Comparison of ENCODE assay signal across 26 mouse cellular contexts in the genomic region with DNA sequence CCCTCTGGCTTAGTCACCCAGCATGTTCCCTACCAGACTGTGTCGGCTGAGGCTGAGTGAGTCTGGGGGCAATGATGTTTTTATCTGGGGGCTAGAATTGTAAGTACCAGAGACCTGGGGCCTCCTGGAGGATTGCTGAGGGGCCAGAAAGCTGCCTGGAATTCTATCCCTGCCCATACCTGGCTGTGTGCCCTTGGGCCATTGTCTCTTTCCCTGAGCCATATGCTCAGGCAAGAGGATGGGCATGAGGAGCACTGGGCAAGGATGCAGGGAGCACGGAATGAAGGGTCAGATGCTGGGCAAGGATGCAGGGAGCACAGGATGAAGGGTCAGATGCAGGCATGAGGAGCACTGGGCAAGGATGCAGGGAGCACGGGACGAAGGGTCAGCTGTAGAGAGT. TPM values are rescaled to one million over a fixed set of nuclear protein-coding genes. Genes with fewer than 3 reads are reported as not detected.
A peak's percentile ranks its signal among the peaks of the same experiment; 100 is the strongest.
DNase-seq lines count a peak whose midpoint lies in the region; ATAC-seq and TF ChIP-seq lines count a peak whose summit lies in the region.
"Had no signal": no experiment of that assay in that cellular context is flagged by ENCODE, and none has a peak within 500 bp of the region (broad histone marks: within the 10 kb centered on the region; RNA-seq: fewer than 3 reads in every experiment).

No protein-coding gene starts in this region.

- 0 out of 2 replicates have a peak overlapping the region, but pooled peaks have one; percentile 12 for H3K9ac ChIP-seq in forebrain, embryonic 11.5 days (ENCODE audit: low read length)
- no peak overlapping the region; the same call in 1 of the 2 replicates for H3K9ac ChIP-seq in forebrain, embryonic 13.5 days
- no peak overlapping the region for H3K9ac ChIP-seq in intestine, embryonic 15.5 days
- H3K9ac ChIP-seq in intestine, postnatal 0 days (ENCODE audit: low read depth, low read length) = no peak overlapping the region
- H3K9ac ChIP-seq: liver, embryonic 13.5 days; neural tube, embryonic 12.5 days had no signal

- ATAC-seq in forebrain, embryonic 11.5 days (replicated peaks; ENCODE audit: low FRiP score) = no peak
- no peak for ATAC-seq in forebrain, embryonic 13.5 days
- ATAC-seq in intestine, embryonic 15.5 days = no peak
- ATAC-seq in intestine, postnatal 0 days = no peak
- ATAC-seq: activated CD4-positive, CD25-positive, alpha-beta regulatory T cell, adult 4 months; hindbrain, embryonic 16.5 days; intestine, embryonic 16.5 days; midbrain, embryonic 13.5 days had no signal

- H3K27ac ChIP-seq in forebrain, embryonic 11.5 days (ENCODE audit: low read depth, low read length) = no peak overlapping the region
- no peak overlapping the region for H3K27ac ChIP-seq in forebrain, embryonic 13.5 days
- 0 out of 2 replicates have a peak overlapping the region, but pooled peaks have one; percentile 75 for H3K27ac ChIP-seq in intestine, embryonic 15.5 days
- H3K27ac ChIP-seq in intestine, postnatal 0 days (ENCODE audit: low read depth, low read length) = no peak overlapping the region
- H3K27ac ChIP-seq in embryonic facial prominence, embryonic 10.5 days (replicated peaks) = peak overlapping the region; percentile 81; the same call in 1 of the 2 replicates
- no peak overlapping the region for H3K27ac ChIP-seq in gastrocnemius, adult 2 months
- H3K27ac ChIP-seq: layer of hippocampus, adult 2 months; midbrain, embryonic 13.5 days; neural tube, embryonic 12.5 days had no signal

- no peaks in the 10 kb centered on the region for H3K9me3 ChIP-seq in forebrain, embryonic 11.5 days (ENCODE audit: control insufficient read depth, low read length)
- no peaks in the 10 kb centered on the region for H3K9me3 ChIP-seq in forebrain, embryonic 13.5 days (replicated peaks)
- H3K9me3 ChIP-seq in intestine, embryonic 15.5 days = no peaks in the 10 kb centered on the region
- no peaks in the 10 kb centered on the region for H3K9me3 ChIP-seq in intestine, postnatal 0 days (ENCODE audit: control insufficient read depth)
- H3K9me3 ChIP-seq in embryonic facial prominence, embryonic 10.5 days = no peaks in the 10 kb centered on the region
- H3K9me3 ChIP-seq: forebrain, embryonic 10.5 days; limb, embryonic 12.5 days; liver, embryonic 13.5 days; midbrain, embryonic 13.5 days; neural tube, embryonic 12.5 days had no signal

- no peaks in the 10 kb centered on the region for H3K36me3 ChIP-seq in forebrain, embryonic 11.5 days (ENCODE audit: control insufficient read depth, insufficient read depth, low read length)
- H3K36me3 ChIP-seq in forebrain, embryonic 13.5 days (ENCODE audit: poor library complexity, severe bottlenecking) = 0 out of 2 replicates have a peak, but pooled peaks cover 3% of the 10 kb centered on the region
- 0 out of 2 replicates have a peak, but pooled peaks cover 3% of the 10 kb centered on the region for H3K36me3 ChIP-seq in intestine, embryonic 15.5 days
- H3K36me3 ChIP-seq in intestine, postnatal 0 days (ENCODE audit: control insufficient read depth, insufficient read depth) = no peaks in the 10 kb centered on the region; the same call in 1 of the 2 replicates
- peaks cover 13% of the 10 kb centered on the region for H3K36me3 ChIP-seq in embryonic facial prominence, embryonic 10.5 days (replicated peaks)
- H3K36me3 ChIP-seq: forebrain, embryonic 10.5 days; limb, embryonic 12.5 days; liver, embryonic 13.5 days; neural tube, embryonic 12.5 days had no signal

- peaks cover 9% of the 10 kb centered on the region; the same call in 1 of the 2 replicates for H3K4me1 ChIP-seq in forebrain, embryonic 11.5 days (replicated peaks; ENCODE audit: control insufficient read depth, insufficient read depth, low read length)
- H3K4me1 ChIP-seq in forebrain, embryonic 13.5 days = peaks cover 33% of the 10 kb centered on the region
- peaks cover 39% of the 10 kb centered on the region for H3K4me1 ChIP-seq in intestine, embryonic 15.5 days (replicated peaks)
- peaks cover 9% of the 10 kb centered on the region; the same call in 1 of the 2 replicates for H3K4me1 ChIP-seq in intestine, postnatal 0 days (replicated peaks; ENCODE audit: control insufficient read depth, insufficient read depth, low read length)
- H3K4me1 ChIP-seq in embryonic facial prominence, embryonic 10.5 days = peaks cover 64% of the 10 kb centered on the region

- intact Hi-C loops in gastrocnemius, adult 2 months (cut with DNase I) = no loop called here

- no peaks in the 10 kb centered on the region for H3K27me3 ChIP-seq in forebrain, embryonic 11.5 days (ENCODE audit: control insufficient read depth, insufficient read depth, low read length)
- no peaks in the 10 kb centered on the region for H3K27me3 ChIP-seq in forebrain, embryonic 13.5 days
- no peaks in the 10 kb centered on the region for H3K27me3 ChIP-seq in intestine, embryonic 15.5 days (replicated peaks)
- H3K27me3 ChIP-seq in intestine, postnatal 0 days (replicated peaks; ENCODE audit: control insufficient read depth, insufficient read depth, low read length) = no peaks in the 10 kb centered on the region
- H3K27me3 ChIP-seq in embryonic facial prominence, embryonic 10.5 days (replicated peaks; ENCODE audit: low read depth, poor library complexity, severe bottlenecking) = no peaks in the 10 kb centered on the region
- H3K27me3 ChIP-seq: limb, embryonic 12.5 days; midbrain, embryonic 13.5 days; neural tube, embryonic 12.5 days had no signal

- no peak for DNase-seq in forebrain, embryonic 11.5 days (ENCODE audit: low spot score)
- DNase-seq in cerebellum, postnatal 14 days = peak; percentile 47 to 63
- DNase-seq in embryonic facial prominence, embryonic 10.5 days (ENCODE audit: low spot score) = no peak
- DNase-seq in gastrocnemius, adult 2 months = no peak
- DNase-seq: adrenal gland, adult 8-10 months; gastrocnemius, postnatal 14 days; heart, adult 18-20 months; kidney, postnatal 25 days; layer of hippocampus, postnatal 36 days; liver, embryonic 13.5 days; lung, adult 2 months; lung, postnatal 14 days; retina, postnatal 1 day; right cerebral cortex, postnatal 25 days; spleen, adult 18-20 months had no signal

- TF ChIP-seq CTCF in intestine, postnatal 0 days (IDR thresholded peaks at IDR 0.05; ENCODE audit: low read depth) = no peak
- no peak for TF ChIP-seq CTCF in gastrocnemius, adult 2 months (IDR thresholded peaks at IDR 0.05)

- 89% methylated on average over 4 of the region's 4 CpGs for WGBS in forebrain, embryonic 11.5 days
- 91% methylated on average over 4 of the region's 4 CpGs for WGBS in forebrain, embryonic 13.5 days
- WGBS in intestine, embryonic 15.5 days = 84% methylated on average over 4 of the region's 4 CpGs
- WGBS in intestine, postnatal 0 days = 92% methylated on average over 4 of the region's 4 CpGs
- WGBS in embryonic facial prominence, embryonic 10.5 days = 90% methylated on average over 4 of the region's 4 CpGs

- no peak overlapping the region for H3K4me2 ChIP-seq in forebrain, embryonic 11.5 days (ENCODE audit: low read depth, low read length, severe bottlenecking)
- H3K4me2 ChIP-seq in forebrain, embryonic 13.5 days = no peak overlapping the region
- no peak overlapping the region for H3K4me2 ChIP-seq in intestine, embryonic 15.5 days (replicated peaks)
- H3K4me2 ChIP-seq in intestine, postnatal 0 days (replicated peaks; ENCODE audit: low read depth) = no peak overlapping the region
- H3K4me2 ChIP-seq: limb, embryonic 12.5 days; liver, embryonic 13.5 days; midbrain, embryonic 13.5 days; neural tube, embryonic 12.5 days had no signal

- no peak overlapping the region for H3K4me3 ChIP-seq in forebrain, embryonic 11.5 days (ENCODE audit: low read depth, low read length)
- H3K4me3 ChIP-seq in forebrain, embryonic 13.5 days = no peak overlapping the region
- no peak overlapping the region for H3K4me3 ChIP-seq in intestine, embryonic 15.5 days (replicated peaks)
- H3K4me3 ChIP-seq in intestine, postnatal 0 days (ENCODE audit: low read depth, low read length) = no peak overlapping the region
- H3K4me3 ChIP-seq in embryonic facial prominence, embryonic 10.5 days = no peak overlapping the region
- H3K4me3 ChIP-seq in gastrocnemius, adult 2 months = no peak overlapping the region
- H3K4me3 ChIP-seq: forebrain, embryonic 10.5 days; layer of hippocampus, adult 2 months; limb, embryonic 12.5 days; liver, embryonic 13.5 days; midbrain, embryonic 13.5 days; neural tube, embryonic 12.5 days had no signal

RNA-seq across cellular contexts. Expression of a gene that starts 32.6 kb away (rescaled TPM):
- 55.9 and 60.1 TPM in 2 replicates for polyA plus RNA-seq in forebrain, embryonic 11.5 days (2014; fragmentation: Nextera tagmentation; extraction: Ambion mirVana)
- polyA plus RNA-seq in forebrain, embryonic 13.5 days (2015; fragmentation: Nextera tagmentation; extraction: Ambion mirVana) = 35.6 and 39.2 TPM in 2 replicates
- 51.5 and 53.1 TPM in 2 replicates for polyA plus RNA-seq in intestine, embryonic 15.5 days (2015; fragmentation: Nextera tagmentation; extraction: Ambion mirVana)
- 35.2 and 39.4 TPM in 2 replicates for polyA plus RNA-seq in intestine, postnatal 0 days (2015; fragmentation: Nextera tagmentation; extraction: Ambion mirVana)
- 46.7 and 49.4 TPM in 2 replicates for polyA plus RNA-seq in embryonic facial prominence, embryonic 10.5 days (2016; fragmentation: Nextera tagmentation; extraction: Ambion mirVana)
- total RNA-seq in gastrocnemius, adult 2 months (2021) = 10 to 100 TPM; 33.2 to 36.6 TPM

RNA-seq across cellular contexts. Expression of a gene that starts 45.4 kb away (rescaled TPM):
- polyA plus RNA-seq in forebrain, embryonic 11.5 days (2014; fragmentation: Nextera tagmentation; extraction: Ambion mirVana) = 56.8 and 62.6 TPM in 2 replicates
- 50.3 and 59.3 TPM in 2 replicates for polyA plus RNA-seq in forebrain, embryonic 13.5 days (2015; fragmentation: Nextera tagmentation; extraction: Ambion mirVana)
- 41.4 and 42.3 TPM in 2 replicates for polyA plus RNA-seq in intestine, embryonic 15.5 days (2015; fragmentation: Nextera tagmentation; extraction: Ambion mirVana)
- 24.8 and 26.0 TPM in 2 replicates for polyA plus RNA-seq in intestine, postnatal 0 days (2015; fragmentation: Nextera tagmentation; extraction: Ambion mirVana)
- polyA plus RNA-seq in embryonic facial prominence, embryonic 10.5 days (2016; fragmentation: Nextera tagmentation; extraction: Ambion mirVana) = 69.2 and 71.5 TPM in 2 replicates
- 10 to 100 TPM; 20.6 to 22.3 TPM for total RNA-seq in gastrocnemius, adult 2 months (2021)

RNA-seq across cellular contexts. Expression of a gene that starts 48.2 kb away (rescaled TPM):
- polyA plus RNA-seq in forebrain, embryonic 11.5 days (2014; fragmentation: Nextera tagmentation; extraction: Ambion mirVana) = 349 and 396 TPM in 2 replicates
- polyA plus RNA-seq in forebrain, embryonic 13.5 days (2015; fragmentation: Nextera tagmentation; extraction: Ambion mirVana) = 546 and 569 TPM in 2 replicates
- polyA plus RNA-seq in intestine, embryonic 15.5 days (2015; fragmentation: Nextera tagmentation; extraction: Ambion mirVana) = 441 and 523 TPM in 2 replicates
- 298 and 319 TPM in 2 replicates for polyA plus RNA-seq in intestine, postnatal 0 days (2015; fragmentation: Nextera tagmentation; extraction: Ambion mirVana)
- polyA plus RNA-seq in embryonic facial prominence, embryonic 10.5 days (2016; fragmentation: Nextera tagmentation; extraction: Ambion mirVana) = 371 and 392 TPM in 2 replicates
- 10 to 100 TPM; 71.8 to 76.8 TPM for total RNA-seq in gastrocnemius, adult 2 months (2021)

RNA-seq across cellular contexts. Expression of a gene that starts 53.6 kb away (rescaled TPM):
- polyA plus RNA-seq in forebrain, embryonic 11.5 days (2014; fragmentation: Nextera tagmentation; extraction: Ambion mirVana) = 279 and 319 TPM in 2 replicates
- polyA plus RNA-seq in forebrain, embryonic 13.5 days (2015; fragmentation: Nextera tagmentation; extraction: Ambion mirVana) = 91.7 and 110 TPM in 2 replicates
- polyA plus RNA-seq in intestine, embryonic 15.5 days (2015; fragmentation: Nextera tagmentation; extraction: Ambion mirVana) = 996 and 1,059 TPM in 2 replicates
- polyA plus RNA-seq in intestine, postnatal 0 days (2015; fragmentation: Nextera tagmentation; extraction: Ambion mirVana) = 725 and 759 TPM in 2 replicates
- polyA plus RNA-seq in embryonic facial prominence, embryonic 10.5 days (2016; fragmentation: Nextera tagmentation; extraction: Ambion mirVana) = 241 and 316 TPM in 2 replicates
- 100 to 1,000 TPM; 197 to 272 TPM for total RNA-seq in gastrocnemius, adult 2 months (2021)

Comparison
In these comparisons a context has a peak if more than half of its experiments do, and no peak if none do; other contexts are left out.
1. H3K27ac ChIP-seq: peak in intestine, embryonic 15.5 days (single experiment) and embryonic facial prominence, embryonic 10.5 days (single experiment); none in forebrain, embryonic 11.5 days (single experiment), forebrain, embryonic 13.5 days (single experiment), intestine, postnatal 0 days (single experiment) and gastrocnemius, adult 2 months (single experiment).
2. DNase-seq: peak in cerebellum, postnatal 14 days (2 of 2); none in forebrain, embryonic 11.5 days (single experiment), embryonic facial prominence, embryonic 10.5 days (single experiment) and gastrocnemius, adult 2 months (single experiment).